Comparison of ENCODE assay signal across 33 mouse cellular contexts in the genomic region with DNA sequence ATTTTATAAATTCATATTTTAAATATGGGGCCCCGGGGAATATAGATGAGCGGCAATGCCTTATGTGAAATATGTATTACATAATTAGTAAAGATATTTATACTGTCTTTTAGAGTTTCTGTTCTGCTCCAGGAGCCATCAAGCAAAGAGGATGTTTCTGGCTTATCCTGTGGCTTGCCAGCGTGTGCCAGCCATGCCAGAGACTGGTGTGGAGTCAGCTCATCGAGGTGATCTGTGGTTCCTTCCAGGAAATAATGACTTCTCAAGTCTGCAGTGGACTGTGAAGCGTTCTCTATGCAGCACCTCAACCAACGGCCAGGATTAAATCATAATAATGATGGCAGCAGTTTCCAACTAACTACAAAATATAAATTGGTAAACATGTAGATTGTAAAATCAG.
"Had no signal": no experiment of that assay in that cellular context is flagged by ENCODE, and none has a peak within 500 bp of the region (broad histone marks: within the 10 kb centered on the region; RNA-seq: fewer than 3 reads in every experiment).

No protein-coding gene starts in this region.

- H3K36me3 ChIP-seq: heart, embryonic 10.5 days; heart, embryonic 12.5 days; heart, embryonic 13.5 days; heart, embryonic 15.5 days; hindbrain, embryonic 10.5 days; hindbrain, embryonic 12.5 days; hindbrain, embryonic 13.5 days; hindbrain, embryonic 15.5 days; intestine, embryonic 15.5 days; kidney, embryonic 15.5 days had no signal

- H3K9ac ChIP-seq: heart, embryonic 12.5 days; heart, embryonic 13.5 days; heart, embryonic 15.5 days; hindbrain, embryonic 12.5 days; hindbrain, embryonic 13.5 days; hindbrain, embryonic 15.5 days; intestine, embryonic 15.5 days; kidney, embryonic 15.5 days had no signal

- ATAC-seq: hindbrain, postnatal 0 days; inflammation-experienced regulatory T-cells, adult 6 months; intestine, embryonic 15.5 days; intestine, embryonic 16.5 days; intestine, postnatal 0 days had no signal

- DNase-seq: heart, postnatal 10 days; heart, postnatal 14 days; heart, postnatal 36 days; kidney, adult 11 months; kidney, adult 18-20 months; kidney, adult 2 months; kidney, adult 8-10 months; kidney, adult 9 months; kidney, postnatal 10 days; kidney, postnatal 14 days; kidney, postnatal 25 days; kidney, postnatal 36 days; kidney, postnatal 4 days; layer of hippocampus, adult 9-11 months; layer of hippocampus, postnatal 36 days had no signal

- H3K4me1 ChIP-seq: heart, embryonic 10.5 days; heart, embryonic 12.5 days; heart, embryonic 15.5 days; hindbrain, embryonic 10.5 days; hindbrain, embryonic 12.5 days; hindbrain, embryonic 13.5 days; intestine, embryonic 15.5 days; kidney, embryonic 15.5 days had no signal

- H3K4me2 ChIP-seq: heart, embryonic 11.5 days; heart, embryonic 12.5 days; heart, embryonic 13.5 days; heart, embryonic 15.5 days; hindbrain, embryonic 12.5 days; hindbrain, embryonic 13.5 days; hindbrain, embryonic 15.5 days; intestine, embryonic 15.5 days; kidney, embryonic 15.5 days had no signal

- H3K4me3 ChIP-seq: heart, embryonic 10.5 days; heart, embryonic 12.5 days; heart, embryonic 13.5 days; heart, embryonic 15.5 days; hindbrain, embryonic 10.5 days; hindbrain, embryonic 12.5 days; hindbrain, embryonic 13.5 days; hindbrain, embryonic 15.5 days; intestine, embryonic 15.5 days; kidney, embryonic 15.5 days; layer of hippocampus, adult 2 months; left cerebral cortex, adult 2 months had no signal

- H3K27me3 ChIP-seq: heart, embryonic 12.5 days; heart, embryonic 15.5 days; hindbrain, embryonic 12.5 days; hindbrain, embryonic 13.5 days; hindbrain, embryonic 15.5 days; intestine, embryonic 15.5 days; kidney, embryonic 15.5 days had no signal

- H3K27ac ChIP-seq: heart, embryonic 10.5 days; heart, embryonic 13.5 days; heart, embryonic 15.5 days; hindbrain, embryonic 10.5 days; hindbrain, embryonic 12.5 days; hindbrain, embryonic 15.5 days; hindbrain, postnatal 0 days; intestine, embryonic 15.5 days; kidney, embryonic 15.5 days; kidney, postnatal 0 days; layer of hippocampus, adult 2 months; left cerebral cortex, adult 2 months had no signal

- H3K9me3 ChIP-seq: heart, embryonic 10.5 days; heart, embryonic 12.5 days; heart, embryonic 13.5 days; heart, embryonic 15.5 days; hindbrain, embryonic 12.5 days; hindbrain, embryonic 13.5 days; hindbrain, embryonic 15.5 days; intestine, embryonic 15.5 days; kidney, embryonic 15.5 days had no signal
